Comparison of ENCODE assay signal across 1 mouse cellular context in the genomic region with DNA sequence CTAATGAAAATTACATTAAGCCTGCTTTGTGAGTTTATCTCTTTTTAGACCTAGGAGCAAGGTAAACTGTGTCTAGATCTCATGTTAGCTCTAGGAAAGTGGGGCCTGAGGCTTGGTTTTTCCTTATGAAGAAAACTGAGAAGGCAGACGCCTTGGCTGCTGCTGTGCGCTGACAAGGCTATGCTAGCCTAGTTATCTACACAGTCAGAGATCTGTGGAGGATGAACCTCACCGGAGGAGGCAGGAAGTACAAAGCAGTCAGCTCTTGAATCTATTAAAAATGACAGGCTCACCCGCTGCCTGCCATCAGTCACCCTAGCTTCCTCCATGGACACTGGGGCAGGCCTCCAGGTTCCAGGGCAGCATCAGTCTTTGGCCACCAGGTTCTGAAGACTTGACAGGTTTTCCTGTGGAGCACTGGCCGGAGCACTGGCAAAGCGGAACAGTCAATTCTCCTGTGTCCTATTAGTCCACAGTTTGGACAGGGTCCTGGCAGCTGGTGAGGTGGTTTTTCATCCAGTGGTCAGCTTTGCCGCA.
TF ChIP-seq lines count a peak whose summit lies in the region.

No protein-coding gene starts in this region.

TF ChIP-seq in MEL, 35 proteins besides CTCF, POLR2A, EP300 and RAD21 (continued from another document):
- 0 out of 2 replicates have a peak, but pooled peaks have one; percentile 31 for TF ChIP-seq TBP (IDR thresholded peaks at IDR 0.05; ENCODE audit: low read depth, low read length)
- TF ChIP-seq TAL1 (IDR thresholded peaks at IDR 0.05; ENCODE audit: low read length), result peak; percentile 13; the same call in 1 of the 2 replicates
- TF ChIP-seq E2F4 (IDR thresholded peaks at IDR 0.05; ENCODE audit: borderline replicate concordance, low read depth, low read length), result no peak
- no peak for TF ChIP-seq NELFE (IDR thresholded peaks at IDR 0.05; ENCODE audit: low read depth, low read length)
- TF ChIP-seq RCOR1 (IDR thresholded peaks at IDR 0.05; ENCODE audit: low read depth, low read length), result no peak
- no peak for TF ChIP-seq USF2 (IDR thresholded peaks at IDR 0.05; ENCODE audit: borderline replicate concordance in 1 of 2, insufficient read depth in 1 of 2, low read depth in 1 of 2, low read length in 2 of 2)
- no peak for TF ChIP-seq MYB (IDR thresholded peaks at IDR 0.05; ENCODE audit: low read depth, low read length)
- no peak for TF ChIP-seq MAX (IDR thresholded peaks at IDR 0.05; ENCODE audit: low read length)
- 0 out of 2 replicates have a peak, but pooled peaks have one; percentile 28 for TF ChIP-seq TCF12 (IDR thresholded peaks at IDR 0.05; ENCODE audit: low read depth, low read length)
- TF ChIP-seq ZC3H11A (IDR thresholded peaks at IDR 0.05; ENCODE audit: low read depth, low read length), result no peak
- TF ChIP-seq USF1 (IDR thresholded peaks at IDR 0.05; ENCODE audit: low read depth, low read length), result no peak
- TF ChIP-seq ELF1 (IDR thresholded peaks at IDR 0.05; ENCODE audit: low read depth, low read length), result peak; percentile 55
- TF ChIP-seq CHD2 (IDR thresholded peaks at IDR 0.05; ENCODE audit: low read length), result no peak
- TF ChIP-seq MXI1 (IDR thresholded peaks at IDR 0.05; ENCODE audit: low read depth, low read length), result no peak
